Mouse (Mus musculus): Measurements from ENCODE around the gene Nfix.

Nfix gene

DNA sequence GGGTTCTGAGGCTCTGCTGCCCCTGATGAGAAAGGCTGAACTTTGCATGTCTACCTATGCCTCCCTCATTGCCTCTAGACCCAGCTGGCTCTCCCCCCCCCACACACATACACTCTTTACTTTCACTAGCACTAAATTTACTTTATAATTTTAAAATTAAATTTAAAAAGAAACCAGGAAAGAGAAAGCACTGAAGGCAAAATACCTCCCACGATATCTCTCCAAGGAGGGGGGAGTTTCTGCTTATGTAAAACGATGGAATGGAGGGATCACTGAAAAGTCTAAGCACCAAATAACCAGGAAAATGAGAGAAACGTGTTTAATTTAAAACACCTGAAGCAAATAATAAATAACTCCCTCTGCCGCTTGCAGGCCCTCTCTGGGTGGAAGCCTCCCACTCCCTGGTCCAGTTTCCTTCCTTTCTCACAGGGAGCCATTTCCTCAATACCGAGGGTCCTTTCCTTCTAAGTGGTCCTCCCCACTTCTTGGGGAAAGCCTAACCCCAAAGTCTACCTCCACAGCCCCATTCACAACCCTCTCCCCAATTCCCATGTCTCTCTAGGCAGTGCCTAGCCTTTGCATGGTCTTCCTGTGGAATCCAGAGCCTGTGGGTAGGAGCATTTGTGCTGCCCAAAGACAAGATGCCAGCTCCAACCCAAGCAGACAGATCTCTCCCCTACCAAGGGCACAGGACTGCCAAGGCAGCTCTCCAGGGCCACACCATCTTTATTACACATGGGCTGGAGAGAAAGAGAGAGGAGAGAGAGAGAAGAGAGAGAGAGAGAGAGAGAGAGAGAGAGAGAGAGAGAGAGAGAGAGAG, 18.2 kb downstream of the Nfix start:
- DNase-seq (ENCODE audit: low read depth, low spot score), result no peak

DNA sequence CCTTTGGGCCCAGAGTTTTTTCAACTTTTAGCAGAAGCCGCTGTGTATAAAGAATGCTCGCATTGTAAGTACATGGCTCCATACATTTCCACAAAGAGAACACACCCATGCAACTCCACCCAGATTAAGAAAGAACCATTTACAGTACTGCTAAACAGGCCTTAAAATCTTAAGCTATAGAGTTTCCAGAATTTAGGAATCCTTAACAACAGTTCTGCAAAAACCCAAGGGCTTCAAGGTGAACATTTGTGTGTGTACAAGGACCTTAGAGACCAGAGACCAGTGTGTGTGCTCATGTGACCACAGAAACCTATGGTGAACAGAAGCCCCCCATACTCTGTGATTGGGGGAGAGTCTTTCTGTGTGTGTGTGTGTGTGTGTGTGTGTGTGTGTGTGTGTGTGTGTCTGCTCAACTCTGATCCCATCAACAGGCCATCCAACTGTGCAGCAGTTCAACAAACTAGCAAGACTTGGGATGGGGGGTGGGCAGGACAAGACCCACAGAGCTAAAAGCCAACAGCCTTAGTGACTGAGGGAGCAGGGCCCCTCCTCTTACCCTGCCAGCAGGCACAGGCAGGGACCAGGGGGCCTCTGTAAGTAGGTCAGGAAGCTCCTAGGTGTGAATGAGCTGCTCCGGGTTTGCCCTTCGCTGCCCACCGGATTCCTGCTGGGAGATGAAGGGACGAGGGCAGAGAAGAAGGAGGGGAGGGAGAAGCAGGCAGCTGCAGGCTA, 19.0 kb downstream of the Nfix start:
- DNase-seq (ENCODE audit: low read depth, low spot score), result no peak

DNA sequence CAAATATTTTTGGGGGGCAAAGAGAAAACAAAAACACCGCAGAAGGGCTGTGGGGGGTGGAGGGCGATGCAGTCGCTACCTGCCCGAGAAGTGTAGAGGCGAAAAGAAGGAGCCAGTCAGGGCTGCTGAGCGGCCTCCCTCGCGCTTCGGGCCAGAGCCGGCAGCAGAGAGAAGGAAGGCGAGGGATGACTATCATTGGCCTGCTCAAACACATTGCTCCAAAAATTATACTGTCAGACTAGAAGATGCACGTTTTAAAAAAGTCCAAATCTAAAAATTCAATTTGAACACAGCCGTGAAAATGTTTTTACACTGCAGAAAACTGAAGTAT, 20.0 kb downstream of the Nfix start:
- no peak for DNase-seq (ENCODE audit: low read depth, low spot score)

DNA sequence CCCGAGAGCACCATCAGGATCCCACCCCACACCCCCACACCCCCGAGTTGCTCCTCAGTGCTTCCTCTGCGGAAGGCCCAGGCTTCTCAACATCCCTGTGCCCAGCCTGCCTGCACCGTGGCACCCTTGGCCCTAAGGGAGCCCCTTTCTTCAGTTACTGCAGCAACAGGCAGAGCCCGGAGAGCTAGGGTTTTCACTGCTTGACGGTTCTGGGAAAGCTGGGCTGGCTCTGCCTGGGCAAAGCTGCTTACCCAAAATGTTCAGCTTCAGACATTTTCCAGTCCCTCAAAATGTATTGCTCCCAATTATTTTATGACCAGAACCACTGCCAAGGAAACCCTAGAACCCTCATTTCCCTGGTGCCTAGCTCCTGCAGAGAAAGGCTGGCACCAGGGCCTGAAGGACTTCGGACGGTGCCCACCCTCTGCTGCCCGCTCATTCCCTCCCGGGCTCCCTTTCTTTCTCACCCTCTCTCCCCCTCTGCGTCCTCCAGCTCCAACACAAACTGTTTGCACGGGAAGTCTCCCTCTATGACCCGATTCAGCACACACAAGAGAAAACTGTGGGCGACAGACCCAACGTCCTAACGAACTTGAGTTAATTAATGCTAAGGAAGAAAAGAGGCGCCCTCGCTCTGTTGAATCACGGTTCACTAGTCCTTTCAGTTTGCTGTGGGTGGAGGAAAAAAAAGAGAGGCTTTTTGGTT, 20.5 kb downstream of the Nfix start:
- DNase-seq (ENCODE audit: low read depth, low spot score), result no peak

DNA sequence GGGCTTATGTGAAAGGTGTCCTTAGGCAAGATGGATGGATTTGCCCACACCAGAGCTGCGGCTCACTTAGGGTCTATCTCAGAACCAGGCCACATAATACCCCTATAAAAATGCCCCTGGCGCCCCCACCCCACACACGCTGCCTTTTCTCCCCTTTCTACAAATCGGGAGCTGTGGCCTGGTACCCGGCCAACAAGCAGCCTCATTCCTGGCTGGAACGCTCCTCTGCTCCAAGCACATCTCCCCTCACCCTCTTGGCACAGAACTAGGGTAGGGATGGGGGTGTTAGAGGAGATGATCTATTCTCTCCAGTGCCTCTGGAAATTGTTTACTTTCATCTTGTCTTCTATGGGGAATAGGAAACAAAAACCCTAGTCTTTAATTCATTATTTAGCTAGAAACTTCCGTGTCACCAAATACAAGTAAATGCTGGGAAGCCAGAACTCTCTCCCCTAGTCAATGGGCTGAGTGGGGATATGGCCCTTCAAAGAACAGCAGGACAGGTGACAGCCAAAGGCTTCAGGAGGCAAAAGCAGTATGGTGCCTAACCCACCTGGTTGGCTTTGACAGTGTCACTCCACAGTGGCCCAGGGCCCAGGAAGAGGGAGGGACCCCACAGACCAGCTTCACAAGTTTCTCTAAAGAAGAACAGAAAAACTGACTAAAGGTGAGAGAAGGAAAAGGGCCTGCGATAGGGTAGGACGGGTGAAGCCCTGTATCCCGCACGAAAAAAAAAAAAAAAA, 21.3 kb downstream of the Nfix start:
- DNase-seq (ENCODE audit: low read depth, low spot score), result no peak

DNA sequence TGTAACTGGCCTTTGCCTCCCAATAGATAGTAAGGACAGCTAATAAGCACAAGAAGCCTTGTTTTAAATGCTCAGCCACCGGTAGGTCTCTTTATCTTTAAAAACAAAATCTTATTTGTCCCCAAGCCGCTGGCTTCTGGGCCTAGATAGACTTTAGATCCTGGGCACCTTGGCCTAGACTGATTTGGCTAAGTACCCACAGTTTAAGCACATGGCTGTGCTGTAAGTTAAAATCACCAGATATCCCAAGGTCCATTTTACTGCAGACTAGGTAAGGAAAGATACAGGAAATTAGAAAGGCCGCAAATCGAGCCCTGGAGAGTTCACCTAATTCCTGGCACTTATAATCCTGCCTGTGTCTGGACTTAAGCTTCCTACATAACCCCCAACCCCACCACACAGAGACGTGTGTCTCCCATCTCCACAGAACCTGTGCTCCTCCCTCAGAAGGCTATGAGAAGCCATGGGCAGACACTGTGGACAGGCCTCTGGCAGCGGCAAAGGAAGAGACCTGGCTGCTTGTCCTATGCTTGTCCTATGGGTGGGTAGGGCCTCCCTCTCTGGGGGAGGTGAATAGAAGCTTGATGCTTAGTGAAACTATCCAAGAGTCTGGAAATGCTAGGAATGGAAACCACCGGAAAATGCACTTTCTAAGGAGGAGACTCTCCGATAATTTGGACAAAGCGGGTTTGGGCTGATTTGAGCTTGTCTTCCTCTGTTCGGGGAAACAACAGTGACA, 22.1 kb downstream of the Nfix start:
- DNase-seq (ENCODE audit: low read depth, low spot score), result no peak

DNA sequence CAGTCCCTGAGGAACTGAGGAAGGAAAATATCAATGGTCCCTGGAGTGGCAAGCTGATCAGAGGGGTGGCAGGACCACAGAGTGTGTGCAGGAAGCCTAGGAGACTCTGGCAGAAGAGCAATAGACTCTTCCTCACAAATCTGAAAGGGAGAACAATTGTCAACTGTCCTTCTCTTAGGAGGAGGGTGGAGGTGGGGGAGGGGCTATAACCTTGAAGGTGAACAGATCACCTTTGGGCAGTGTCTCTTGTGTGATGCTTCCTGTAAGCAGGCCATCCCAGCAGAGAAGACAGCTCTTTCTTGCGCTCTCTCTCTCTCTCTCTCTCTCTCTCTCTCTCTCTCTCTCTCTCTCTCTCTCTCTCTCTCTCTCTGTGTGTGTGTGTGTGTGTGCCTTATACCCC, 23.6 kb downstream of the Nfix start:
- DNase-seq (ENCODE audit: low read depth, low spot score), result no peak

DNA sequence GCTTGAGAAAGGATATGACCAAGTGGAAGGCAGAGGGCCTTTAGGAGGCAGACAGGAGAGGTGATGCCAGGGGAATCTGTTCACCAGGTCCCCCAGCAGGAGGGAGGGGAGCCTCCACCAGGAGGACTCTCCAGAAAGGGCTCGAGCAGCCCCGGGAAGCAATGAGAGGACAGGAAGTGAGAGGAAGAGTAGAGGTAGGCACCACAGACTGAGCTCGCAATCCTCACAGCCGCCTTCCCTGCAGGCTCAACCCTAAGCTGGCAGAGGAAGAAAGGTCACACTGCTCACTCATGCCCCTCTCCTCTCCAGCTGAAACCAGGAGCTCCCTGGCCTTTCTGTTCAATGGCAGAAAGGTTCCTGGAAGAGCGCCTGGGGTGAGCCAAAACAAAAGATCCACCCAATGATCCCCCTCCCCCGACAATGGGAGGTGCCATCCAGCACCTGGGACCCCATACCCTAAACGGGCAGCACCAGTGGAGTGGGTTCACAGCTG, 24.5 kb downstream of the Nfix start:
- DNase-seq (ENCODE audit: low read depth, low spot score), result no peak

DNA sequence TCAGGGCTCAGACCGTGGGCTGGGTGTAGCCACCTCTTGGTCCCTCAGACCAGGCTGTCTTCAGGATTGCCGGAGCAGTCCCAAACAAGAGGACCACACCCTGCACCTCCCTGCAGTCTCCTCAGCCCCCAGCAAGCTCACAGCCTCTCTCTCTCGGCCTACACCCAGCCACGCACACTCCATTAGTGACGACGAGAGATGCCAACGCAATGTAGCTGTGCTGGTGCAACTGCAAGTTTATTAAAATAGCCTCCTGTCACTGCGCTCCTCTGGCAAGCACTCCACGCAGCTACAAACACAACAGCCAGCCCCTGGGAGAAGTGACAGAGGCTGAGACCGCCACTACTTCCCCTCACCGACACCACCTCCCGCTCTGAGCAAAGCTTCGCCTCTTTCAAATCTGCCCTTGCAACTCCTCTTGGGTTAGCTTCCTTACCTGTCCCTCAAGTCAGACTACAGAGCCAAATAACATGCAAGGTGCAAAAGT, 25.0 kb downstream of the Nfix start:
- no peak for DNase-seq (ENCODE audit: low read depth, low spot score)

DNA sequence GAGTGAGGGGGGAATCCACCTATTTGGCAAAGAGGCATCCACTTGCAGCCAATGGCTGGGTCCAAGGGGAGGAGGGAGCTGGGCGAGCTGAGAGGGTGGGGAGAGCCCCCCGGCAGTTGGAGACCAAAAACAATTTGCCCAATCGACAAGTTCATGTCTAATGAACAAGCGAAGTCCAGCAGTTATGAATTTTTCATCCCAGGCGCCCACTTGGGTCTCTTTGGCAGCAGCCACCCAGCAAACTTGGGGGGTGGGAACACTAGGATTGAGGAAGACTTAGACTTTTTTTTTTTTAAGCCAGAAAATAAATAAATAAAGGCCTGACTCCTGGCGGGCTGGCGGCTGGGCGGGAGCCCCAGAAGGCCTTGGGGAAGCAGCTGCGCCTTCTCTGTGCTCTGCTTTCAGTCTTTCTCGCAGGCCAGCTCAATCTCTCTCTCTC, 25.7 kb downstream of the Nfix start:
- no peak for DNase-seq (ENCODE audit: low read depth, low spot score)

DNA sequence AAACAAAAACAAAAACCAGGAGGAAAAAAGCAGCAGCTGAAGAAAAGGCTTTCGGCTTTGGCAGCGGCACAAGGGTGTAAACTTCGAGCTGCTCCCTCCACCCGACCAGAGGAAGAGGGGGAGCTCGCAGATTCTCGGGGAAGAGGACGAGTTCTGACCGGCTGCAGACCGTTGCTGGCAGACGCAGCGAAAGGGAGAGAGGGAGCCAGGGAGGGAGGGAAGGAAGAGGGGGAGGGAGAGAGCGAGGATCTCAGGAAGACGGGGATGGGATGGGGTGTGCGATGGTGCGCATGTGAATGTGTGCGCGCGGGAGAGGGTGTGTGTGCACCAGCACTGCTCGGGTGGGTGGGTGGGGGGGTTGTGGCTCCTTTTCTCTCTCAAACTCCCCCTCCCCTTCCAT, 26.3 kb downstream of the Nfix start:
- no peak for DNase-seq (ENCODE audit: low read depth, low spot score)

DNA sequence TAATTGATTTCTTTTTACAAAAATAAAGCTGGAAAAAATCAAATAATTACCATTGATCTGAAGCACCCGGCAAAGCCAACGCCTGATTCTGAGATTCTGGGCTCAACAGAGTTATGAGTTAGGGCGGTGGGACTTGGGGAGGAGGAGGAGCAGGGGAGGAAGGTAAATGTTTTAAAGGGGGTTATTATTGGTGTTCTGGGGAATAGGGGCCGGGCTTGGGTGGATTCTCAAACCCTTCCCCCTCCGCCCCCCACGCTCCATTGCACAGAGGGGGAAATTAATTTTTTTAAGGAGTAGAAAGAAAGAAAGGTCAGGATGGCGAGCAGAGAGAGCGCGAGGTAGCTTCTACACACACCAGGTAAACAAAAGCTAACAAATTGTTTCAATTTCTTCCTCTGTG, 26.8 kb downstream of the Nfix start:
- no peak for DNase-seq (ENCODE audit: low read depth, low spot score)

DNA sequence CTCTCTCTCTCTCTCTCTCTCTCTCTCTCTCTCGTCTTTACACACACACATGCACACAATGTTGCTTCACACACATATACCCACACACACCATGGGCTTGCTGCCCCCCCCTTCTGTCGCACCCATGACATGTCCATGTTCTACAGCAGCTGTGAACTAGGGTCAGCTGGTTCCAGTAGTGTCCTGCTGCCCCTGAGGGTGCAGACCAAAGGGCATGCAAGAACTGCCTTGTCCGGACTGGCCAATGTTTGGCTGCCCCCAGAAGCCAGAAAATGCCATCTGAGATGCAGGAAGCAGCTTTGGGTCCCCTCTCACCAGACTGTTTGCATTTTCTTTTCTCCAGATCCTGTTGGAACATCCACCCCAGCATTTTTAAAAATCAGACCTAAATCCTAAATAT, 27.5 kb downstream of the Nfix start:
- DNase-seq (ENCODE audit: low read depth, low spot score), result no peak

DNA sequence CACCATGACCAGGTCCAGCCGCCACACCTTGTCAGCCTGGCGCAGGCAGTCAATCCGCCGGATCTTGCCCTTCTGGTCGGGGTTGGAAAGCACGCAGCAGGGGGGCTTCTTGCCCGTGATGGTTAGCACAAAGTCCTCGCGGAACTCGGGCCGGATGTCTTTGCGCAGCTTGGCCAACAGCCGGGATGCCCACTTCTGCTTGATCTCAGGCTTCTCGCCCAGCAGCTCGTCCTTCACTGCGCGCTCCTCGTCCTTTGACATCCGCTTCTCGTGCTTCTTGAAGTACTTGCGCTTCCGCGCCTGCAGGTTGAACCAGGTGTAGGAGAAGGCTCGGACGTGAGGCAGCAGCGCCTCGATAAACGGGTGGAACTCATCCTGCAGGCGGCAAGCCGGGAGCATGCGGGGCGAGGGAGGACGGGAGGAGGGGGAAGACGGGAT, 28.2 kb downstream of the Nfix start:
- no peak for DNase-seq (ENCODE audit: low read depth, low spot score)

DNA sequence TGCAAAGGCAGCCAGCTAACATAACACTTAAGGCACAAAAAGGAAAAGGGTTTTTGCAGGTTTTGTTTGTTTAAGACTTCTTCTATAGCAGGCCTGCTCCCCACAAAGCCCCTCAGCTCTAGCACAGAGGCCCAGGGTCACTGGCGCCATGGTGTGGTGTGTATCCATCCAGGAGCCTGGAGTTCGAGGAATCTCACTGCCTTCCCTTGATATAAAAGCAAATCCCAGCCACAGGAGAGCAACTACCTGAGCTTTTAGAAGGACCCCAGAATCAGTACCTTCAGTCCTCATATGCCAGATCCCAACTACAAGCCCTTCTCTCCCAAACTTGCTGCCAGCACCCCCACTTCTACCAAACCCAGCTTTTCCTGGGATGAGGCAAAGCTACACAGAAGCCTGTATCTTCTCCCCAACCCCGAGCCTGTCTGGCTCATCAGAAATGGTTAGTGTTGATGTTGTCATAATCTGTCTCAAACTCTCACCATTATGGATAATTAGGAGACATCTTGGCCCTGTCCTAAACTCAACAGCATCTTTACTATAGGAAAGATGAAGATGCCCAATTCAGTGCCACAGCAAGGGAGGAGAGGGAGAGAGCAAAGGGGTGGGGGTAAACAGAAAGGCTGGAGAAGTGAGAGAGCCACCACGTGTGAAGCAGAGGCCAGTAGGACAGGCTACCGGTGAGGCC, 29.0 kb downstream of the Nfix start:
- DNase-seq (ENCODE audit: low read depth, low spot score), result no peak

DNA sequence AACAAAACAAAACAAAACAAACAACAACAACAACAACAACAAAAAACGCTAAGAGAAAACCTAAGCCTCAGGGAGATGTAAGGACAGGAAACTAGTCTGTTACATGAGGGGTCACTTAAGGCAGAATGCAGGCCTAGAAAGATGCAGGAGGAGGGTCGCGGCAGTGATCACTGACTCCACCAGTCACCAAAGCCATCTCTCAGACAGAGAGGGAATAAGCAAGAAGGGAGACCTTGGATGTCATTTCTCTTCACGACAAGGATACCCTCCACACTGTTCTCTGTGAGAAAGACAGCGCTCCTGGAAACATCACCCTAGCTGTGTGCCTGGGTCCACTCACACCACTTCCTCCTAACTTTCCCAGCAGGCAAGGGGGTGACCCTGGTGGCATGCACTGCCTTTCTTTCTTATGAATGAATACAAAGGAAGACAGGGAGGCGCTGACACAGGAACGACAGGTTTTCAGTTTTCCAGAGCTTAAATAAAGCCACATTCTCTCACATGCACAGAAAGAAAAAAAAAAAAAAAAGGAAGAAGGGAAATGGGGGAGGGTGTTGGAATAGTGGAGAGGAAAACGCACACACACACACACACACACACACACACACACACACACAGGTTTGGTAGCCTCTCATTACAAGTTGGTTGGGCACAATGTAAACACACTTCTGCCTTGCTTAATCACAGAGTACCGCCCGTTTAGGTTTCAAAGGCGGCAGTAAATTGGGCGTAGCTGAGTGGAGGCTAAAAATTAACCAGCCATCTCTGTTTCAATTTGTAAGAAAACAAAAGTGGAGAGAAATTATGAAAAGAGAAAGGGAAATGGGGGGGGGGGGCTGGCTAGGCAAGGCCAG, 29.8 kb downstream of the Nfix start:
- no peak for DNase-seq (ENCODE audit: low read depth, low spot score)

DNA sequence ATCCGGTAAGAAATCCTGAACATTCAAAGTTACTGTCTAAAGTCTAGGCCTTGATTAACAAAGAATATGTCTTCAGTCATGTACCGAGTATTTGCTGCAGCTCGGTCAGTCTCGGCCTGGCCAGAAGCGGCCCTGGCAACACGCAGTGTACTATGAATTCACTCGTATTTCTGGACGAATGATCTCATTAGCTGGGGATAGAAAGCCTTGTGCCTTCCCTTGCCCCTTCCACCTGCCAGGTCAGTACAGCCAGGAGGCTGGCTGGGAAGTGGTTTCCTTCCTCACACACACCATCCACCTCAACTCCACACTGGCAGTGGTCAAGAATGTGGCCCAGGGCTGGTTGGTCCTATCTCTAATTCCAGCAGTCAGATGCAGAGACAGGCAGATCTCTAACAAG, 30.8 kb downstream of the Nfix start:
- DNase-seq (ENCODE audit: low read depth, low spot score), result no peak

DNA sequence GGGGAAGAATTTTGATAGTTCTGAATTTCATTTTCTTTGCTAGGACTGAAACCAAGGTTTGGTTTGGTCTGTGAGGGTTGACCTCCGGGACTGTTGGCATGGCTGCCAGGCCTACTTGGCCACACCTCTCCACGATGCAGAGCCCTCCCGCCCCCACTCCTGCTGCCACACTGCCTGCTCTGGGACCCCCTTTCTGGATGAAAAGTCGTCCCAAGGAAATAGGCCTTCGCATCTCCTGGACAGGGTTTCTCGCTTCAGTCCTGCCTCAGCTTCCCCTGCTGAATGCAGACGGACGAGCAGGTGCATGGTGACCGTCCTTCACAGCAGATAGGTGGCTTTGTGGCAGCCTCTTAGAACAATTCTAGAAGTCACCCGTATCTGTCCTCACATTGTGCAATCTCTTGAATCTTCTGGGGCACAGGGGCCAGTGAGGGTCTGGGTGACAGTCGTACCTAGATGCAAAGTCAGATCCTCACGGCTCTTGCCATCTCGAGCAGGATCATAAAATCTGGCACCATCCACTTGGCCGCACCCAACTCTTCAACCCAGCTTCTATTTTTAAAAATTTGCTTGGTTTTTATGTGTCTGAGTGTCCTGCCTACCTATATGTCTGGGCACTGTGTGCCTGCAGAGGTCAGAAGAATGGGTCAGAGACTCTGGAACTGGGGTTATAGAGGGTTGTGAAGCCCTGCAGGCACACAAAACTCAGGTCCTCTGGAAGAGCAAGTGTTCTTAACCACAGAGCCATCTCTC, 31.6 kb downstream of the Nfix start:
- no peak for DNase-seq (ENCODE audit: low read depth, low spot score)

DNA sequence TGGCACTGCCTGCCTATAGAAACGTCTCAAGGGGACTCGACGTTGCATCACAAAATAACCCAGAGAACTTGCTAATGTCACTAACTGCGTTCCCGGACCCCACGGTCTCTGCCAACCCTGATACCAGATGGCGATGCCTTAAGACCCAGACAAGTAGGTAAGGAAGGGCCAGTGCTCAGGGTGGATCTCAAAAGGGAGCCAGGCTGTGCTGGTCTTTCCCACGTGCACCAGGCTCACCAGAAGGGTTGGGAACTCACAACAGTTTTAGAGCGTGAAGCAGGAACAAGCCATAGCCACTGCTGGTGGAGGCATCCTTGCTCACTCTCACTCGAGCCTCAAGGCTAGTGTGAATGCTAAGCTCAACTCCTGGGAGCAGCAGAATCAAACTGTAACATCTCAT, 32.9 kb downstream of the Nfix start:
- no peak for DNase-seq (ENCODE audit: low read depth, low spot score)
